Mouse (Mus musculus): ENCODE results near the gene Nadsyn1.

DNA sequence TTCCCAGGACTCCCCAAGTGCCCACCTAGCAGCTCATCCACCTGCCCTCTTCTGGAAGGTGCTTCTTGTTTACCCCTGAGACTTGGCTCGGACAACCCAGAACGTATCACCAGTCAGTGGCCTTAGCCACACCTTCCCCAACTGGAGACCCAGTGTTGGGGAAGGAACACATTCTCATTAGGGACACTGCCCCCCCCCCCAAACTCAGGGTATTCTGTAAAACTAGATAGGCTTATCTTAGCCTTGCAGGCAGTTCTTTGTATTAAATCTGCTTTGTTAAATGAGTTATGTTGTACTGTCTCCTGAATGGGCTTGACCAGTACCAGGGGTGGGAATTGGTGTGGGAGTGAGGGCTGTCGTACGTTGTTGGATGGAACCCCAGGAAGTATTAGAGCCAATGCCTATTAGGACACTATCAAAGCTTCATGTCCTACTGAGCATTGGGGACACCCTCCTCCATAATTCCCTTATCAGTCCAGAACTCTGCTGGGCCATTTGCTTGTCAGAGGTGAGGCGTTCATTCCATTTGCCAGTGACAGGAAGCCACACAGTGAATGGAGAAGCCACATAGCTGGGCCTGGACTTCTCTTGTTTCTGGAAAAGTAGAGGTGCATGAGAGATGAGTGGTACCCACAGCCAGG, 25.6 kb upstream of the Nadsyn1 start:
- no peak for TF ChIP-seq CTCF (IDR thresholded peaks at IDR 0.05; ENCODE audit: control insufficient read depth, insufficient read depth, insufficient read length)
- no peak for TF ChIP-seq USF1 (IDR thresholded peaks at IDR 0.05; ENCODE audit: low read depth)
- TF ChIP-seq MYOD1 (IDR thresholded peaks at IDR 0.05; ENCODE audit: control insufficient read depth, insufficient read length, low read depth), result no peak
- no peak for TF ChIP-seq CEBPB (IDR thresholded peaks at IDR 0.05; ENCODE audit: low read depth)
- no peak for TF ChIP-seq MAX (IDR thresholded peaks at IDR 0.05)
